13 mouse cellular contexts compared by ENCODE assay signal in the genomic region with DNA sequence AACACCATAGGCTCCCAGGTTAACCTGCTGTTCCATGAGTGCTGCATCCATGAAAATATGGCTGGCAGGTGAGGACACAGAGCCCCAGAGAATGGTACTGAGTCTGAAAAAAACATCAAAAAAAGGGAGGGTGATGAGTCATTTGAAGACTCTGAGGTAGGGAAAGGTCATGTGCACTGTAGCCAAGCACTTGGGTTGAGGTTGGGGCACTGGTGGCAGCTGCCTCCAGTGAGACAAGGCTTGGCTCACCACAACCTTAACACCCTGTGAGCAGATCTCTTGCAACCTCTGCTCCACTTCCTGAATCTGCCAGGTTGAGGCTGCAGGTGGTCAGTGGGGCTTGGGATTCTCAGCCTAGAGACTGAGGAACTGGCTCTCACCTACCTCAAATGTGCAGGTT. TPM values are rescaled to one million over a fixed set of nuclear protein-coding genes. Genes with fewer than 3 reads are reported as not detected.
A peak's percentile ranks its signal among the peaks of the same experiment; 100 is the strongest.
DNase-seq lines count a peak whose midpoint lies in the region; ATAC-seq and TF ChIP-seq lines count a peak whose summit lies in the region.
"Had no signal": no experiment of that assay in that cellular context is flagged by ENCODE, and none has a peak within 500 bp of the region (broad histone marks: within the 10 kb centered on the region; RNA-seq: fewer than 3 reads in every experiment).

No protein-coding gene starts in this region.

- TF ChIP-seq EP300 in liver, embryonic 14.5 days (IDR thresholded peaks at IDR 0.05; ENCODE audit: low read depth): no peak

- H3K9me3 ChIP-seq in kidney, embryonic 15.5 days (replicated peaks): no peaks in the 10 kb centered on the region
- 0 out of 2 replicates have a peak, but pooled peaks cover 2% of the 10 kb centered on the region for H3K9me3 ChIP-seq in G1E (replicated peaks)
- H3K9me3 ChIP-seq in liver, embryonic 14.5 days (ENCODE audit: control insufficient read depth, low read length): no peaks in the 10 kb centered on the region
- H3K9me3 ChIP-seq in stomach, embryonic 16.5 days (replicated peaks; ENCODE audit: control insufficient read depth, low read length): no peaks in the 10 kb centered on the region
- H3K9me3 ChIP-seq: midbrain, embryonic 12.5 days had no signal

- no peak for ATAC-seq in kidney, embryonic 15.5 days (replicated peaks; ENCODE audit: low FRiP score)
- ATAC-seq in G1E (ENCODE audit: extremely low read depth, insufficient number of reproducible peaks, low FRiP score, poor library complexity, severe bottlenecking): peak; percentile 82
- 0 out of 2 replicates have a peak, but pooled peaks have one; percentile 10 for ATAC-seq in liver, embryonic 14.5 days (ENCODE audit: insufficient read depth)
- no peak for ATAC-seq in stomach, embryonic 16.5 days (ENCODE audit: insufficient read depth, low FRiP score)

- H3K9ac ChIP-seq in kidney, embryonic 15.5 days: no peak overlapping the region
- H3K9ac ChIP-seq in liver, embryonic 14.5 days (replicated peaks): no peak overlapping the region
- no peak overlapping the region for H3K9ac ChIP-seq in stomach, embryonic 16.5 days (ENCODE audit: low read length)
- H3K9ac ChIP-seq: midbrain, embryonic 12.5 days had no signal

- no peak overlapping the region for H3K4me2 ChIP-seq in kidney, embryonic 15.5 days
- H3K4me2 ChIP-seq in liver, embryonic 14.5 days (ENCODE audit: low read depth): no peak overlapping the region
- no peak overlapping the region for H3K4me2 ChIP-seq in stomach, embryonic 16.5 days (ENCODE audit: low read depth, low read length)
- H3K4me2 ChIP-seq: midbrain, embryonic 12.5 days had no signal

- H3K36me3 ChIP-seq in kidney, adult 2 months (ENCODE audit: control insufficient read depth, insufficient read depth, low read length): no peaks in the 10 kb centered on the region
- no peaks in the 10 kb centered on the region for H3K36me3 ChIP-seq in kidney, embryonic 15.5 days
- H3K36me3 ChIP-seq in G1E (replicated peaks): no peaks in the 10 kb centered on the region
- H3K36me3 ChIP-seq in liver, embryonic 14.5 days (replicated peaks; ENCODE audit: control insufficient read depth, insufficient read depth, low read depth): no peaks in the 10 kb centered on the region
- H3K36me3 ChIP-seq in stomach, embryonic 16.5 days (ENCODE audit: control insufficient read depth, insufficient read depth, low read length): no peaks in the 10 kb centered on the region
- H3K36me3 ChIP-seq: midbrain, embryonic 12.5 days had no signal

- peak overlapping the region; percentile 22; the same call in 1 of the 2 replicates for H3K27ac ChIP-seq in kidney, adult 2 months (ENCODE audit: insufficient read depth, low read depth, low read length)
- no peak overlapping the region for H3K27ac ChIP-seq in kidney, embryonic 15.5 days
- no peak overlapping the region for H3K27ac ChIP-seq in liver, embryonic 14.5 days
- peak overlapping the region; percentile 26; the same call in 1 of the 2 replicates for H3K27ac ChIP-seq in stomach, embryonic 16.5 days (ENCODE audit: low read length)
- H3K27ac ChIP-seq: midbrain, embryonic 12.5 days had no signal

- no peaks in the 10 kb centered on the region for H3K27me3 ChIP-seq in kidney, adult 2 months (replicated peaks; ENCODE audit: control insufficient read depth, insufficient read depth, low read length)
- no peaks in the 10 kb centered on the region for H3K27me3 ChIP-seq in kidney, embryonic 15.5 days
- no peaks in the 10 kb centered on the region for H3K27me3 ChIP-seq in G1E (ENCODE audit: insufficient read depth, low read length)
- H3K27me3 ChIP-seq in liver, embryonic 14.5 days (ENCODE audit: control insufficient read depth, insufficient read depth, low read length): no peaks in the 10 kb centered on the region
- H3K27me3 ChIP-seq in stomach, embryonic 16.5 days (ENCODE audit: control insufficient read depth, insufficient read depth, low read length): no peaks in the 10 kb centered on the region
- H3K27me3 ChIP-seq: midbrain, embryonic 12.5 days had no signal

- intact Hi-C loops in left cerebral cortex, postnatal 36 days (cut with DNase I): no loop called here

- H3K4me3 ChIP-seq in kidney, adult 2 months (ENCODE audit: insufficient read depth, low read depth, low read length): no peak overlapping the region
- H3K4me3 ChIP-seq in kidney, embryonic 15.5 days (replicated peaks): no peak overlapping the region
- no peak overlapping the region for H3K4me3 ChIP-seq in G1E (ENCODE audit: low read depth, low read length)
- no peak overlapping the region for H3K4me3 ChIP-seq in liver, embryonic 14.5 days (ENCODE audit: insufficient read depth in 1 of 2, low read depth in 2 of 2, low read length in 2 of 2)
- no peak overlapping the region for H3K4me3 ChIP-seq in stomach, embryonic 16.5 days (replicated peaks; ENCODE audit: low read length)
- H3K4me3 ChIP-seq: midbrain, embryonic 12.5 days had no signal

- H3K4me1 ChIP-seq in kidney, adult 2 months (ENCODE audit: control insufficient read depth, insufficient read depth, low read length): peaks cover 10% of the 10 kb centered on the region; the same call in 1 of the 2 replicates
- H3K4me1 ChIP-seq in kidney, embryonic 15.5 days: peaks cover 28% of the 10 kb centered on the region
- peaks cover 74% of the 10 kb centered on the region for H3K4me1 ChIP-seq in G1E (ENCODE audit: insufficient read depth, low read depth, low read length)
- H3K4me1 ChIP-seq in liver, embryonic 14.5 days (replicated peaks; ENCODE audit: control insufficient read depth in 2 of 2, insufficient read depth in 2 of 2, low read length in 1 of 2): peaks cover 11 to 45% of the 10 kb centered on the region in 2 experiments
- H3K4me1 ChIP-seq in stomach, embryonic 16.5 days (ENCODE audit: control insufficient read depth, insufficient read depth, low read length): peaks cover 22% of the 10 kb centered on the region
- H3K4me1 ChIP-seq: midbrain, embryonic 12.5 days had no signal

- no peak for TF ChIP-seq CTCF in kidney, adult 2 months (conservative IDR thresholded peaks at IDR 0.05; ENCODE audit: insufficient read depth, insufficient read length, low read depth, low read length)
- TF ChIP-seq CTCF in G1E (IDR thresholded peaks at IDR 0.05; ENCODE audit: low read depth, low read length): no peak
- TF ChIP-seq CTCF in liver, embryonic 14.5 days (IDR thresholded peaks at IDR 0.05; ENCODE audit: low read depth): no peak

- no peak for TF ChIP-seq POLR2A in kidney, adult 2 months (IDR thresholded peaks at IDR 0.05; ENCODE audit: low read depth, low read length)

- no peak for DNase-seq in kidney, adult 2 months
- DNase-seq in G1E (ENCODE audit: low spot score): peak; percentile 26
- DNase-seq in liver, embryonic 14.5 days (ENCODE audit: low read depth in 3 of 3, low spot score in 3 of 3): no peak
- DNase-seq in left cerebral cortex, postnatal 36 days (ENCODE audit: low spot score in 2 of 2): no peak
- DNase-seq in embryo, embryonic 10.5 days (ENCODE audit: low spot score): no peak
- DNase-seq in gastrocnemius, postnatal 4 days (ENCODE audit: low spot score in 2 of 2): no peak
- DNase-seq: cerebellum, adult 2 months; kidney, adult 18-20 months had no signal

RNA-seq across cellular contexts. Expression of a gene that starts 6.0 kb away (rescaled TPM):
- polyA plus RNA-seq in kidney, adult 2 months (2012; rRNA removed): 54.5 and 57.1 TPM in 2 replicates
- polyA plus RNA-seq in kidney, embryonic 15.5 days (2015; fragmentation: Nextera tagmentation; extraction: Ambion mirVana): 50.5 and 51.8 TPM in 2 replicates
- total RNA-seq in G1E (2014; fragmentation: Nextera tagmentation) (165 and 186 TPM in 2 replicates), G1E (2017) (66.5 and 67.3 TPM in 2 replicates)
- polyA plus RNA-seq in G1E (2012): 27.3 and 35.1 TPM in 2 replicates
- polyA plus RNA-seq in liver, embryonic 14.5 days (2012; rRNA removed): 23.0 and 33.1 TPM in 2 replicates
- 68.4 and 74.4 TPM in 2 replicates for polyA plus RNA-seq in liver, embryonic 14.5 days (2014; fragmentation: Nextera tagmentation; extraction: Ambion mirVana)
- 51.3 and 53.1 TPM in 2 replicates for polyA plus RNA-seq in stomach, embryonic 16.5 days (2015; fragmentation: Nextera tagmentation; extraction: Ambion mirVana)
- total RNA-seq in left cerebral cortex, postnatal 36 days (2021): 10 to 100 TPM; 19.4 to 25.1 TPM
- 10 to 100 TPM; 26.1 to 31.4 TPM for total RNA-seq in gastrocnemius, postnatal 4 days (2021)

RNA-seq across cellular contexts. Expression of a gene that starts 25.0 kb away (rescaled TPM):
- not detected in 2 replicates for polyA plus RNA-seq in kidney, adult 2 months (2012; rRNA removed)
- polyA plus RNA-seq in kidney, embryonic 15.5 days (2015; fragmentation: Nextera tagmentation; extraction: Ambion mirVana): not detected in 2 replicates
- total RNA-seq in G1E (2014; fragmentation: Nextera tagmentation): 8.9 and 18.1 TPM in 2 replicates
- not detected in 2 replicates for total RNA-seq in G1E (2017)
- not detected in 2 replicates for polyA plus RNA-seq in G1E (2012)
- polyA plus RNA-seq in liver, embryonic 14.5 days (2012; rRNA removed): 0.04 and 0.14 TPM in 2 replicates
- 0.67 TPM in 1 of 2 replicates, not detected in the other for polyA plus RNA-seq in liver, embryonic 14.5 days (2014; fragmentation: Nextera tagmentation; extraction: Ambion mirVana)
- not detected in 2 replicates for polyA plus RNA-seq in stomach, embryonic 16.5 days (2015; fragmentation: Nextera tagmentation; extraction: Ambion mirVana)
- total RNA-seq in left cerebral cortex, postnatal 36 days (2021): not detected
- not detected for total RNA-seq in gastrocnemius, postnatal 4 days (2021)
- total RNA-seq: left cerebral cortex, adult 8-10 months had no signal
- polyA plus RNA-seq: cerebellum, adult 2 months; heart, embryonic 14.5 days; midbrain, embryonic 12.5 days had no signal

RNA-seq across cellular contexts. Expression of a gene that starts 39.4 kb away (rescaled TPM):
- polyA plus RNA-seq in kidney, adult 2 months (2012; rRNA removed): 65.8 and 66.0 TPM in 2 replicates
- polyA plus RNA-seq in kidney, embryonic 15.5 days (2015; fragmentation: Nextera tagmentation; extraction: Ambion mirVana): 29.9 and 31.0 TPM in 2 replicates
- 137 and 144 TPM in 2 replicates for total RNA-seq in G1E (2014; fragmentation: Nextera tagmentation)
- total RNA-seq in G1E (2017): 87.8 and 101 TPM in 2 replicates
- 16.7 and 18.3 TPM in 2 replicates for polyA plus RNA-seq in G1E (2012)
- 12.4 and 12.7 TPM in 2 replicates for polyA plus RNA-seq in liver, embryonic 14.5 days (2012; rRNA removed)
- polyA plus RNA-seq in liver, embryonic 14.5 days (2014; fragmentation: Nextera tagmentation; extraction: Ambion mirVana): 24.9 and 28.7 TPM in 2 replicates
- polyA plus RNA-seq in stomach, embryonic 16.5 days (2015; fragmentation: Nextera tagmentation; extraction: Ambion mirVana): 52.3 and 58.1 TPM in 2 replicates
- 10 to 100 TPM in 1 of 2 experiments, 1 to 10 TPM in 1; 9.4 to 10.2 TPM for total RNA-seq in left cerebral cortex, postnatal 36 days (2021)
- total RNA-seq in gastrocnemius, postnatal 4 days (2021): 10 to 100 TPM; 26.3 to 27.4 TPM

Comparison
In these comparisons a context has a peak if more than half of its experiments do, and no peak if none do; other contexts are left out.
1. H3K27ac ChIP-seq: peak in kidney, adult 2 months (single experiment) and stomach, embryonic 16.5 days (single experiment); none in kidney, embryonic 15.5 days (single experiment) and liver, embryonic 14.5 days (single experiment).
2. ATAC-seq: peak in G1E (single experiment) and liver, embryonic 14.5 days (single experiment); none in kidney, embryonic 15.5 days (single experiment) and stomach, embryonic 16.5 days (single experiment).